Mouse (Mus musculus) E14TG2a.4 (cell line): ENCODE measurements around the gene Padi3.

ENCODE experiments used
- CTCF ChIP-seq: conservative IDR thresholded peaks from 2 replicates; pipeline ENCODE4 v1.5.1; 2014; ENCODE audit warnings: low read length
- NANOG ChIP-seq: IDR thresholded peaks from 2 replicates; pipeline ENCODE4 v1.6.1; 2014; ENCODE audit warnings: borderline replicate concordance, low read length, mixed read lengths
- POU5F1 ChIP-seq: IDR thresholded peaks from 2 replicates; pipeline ENCODE4 v1.6.1; 2014; ENCODE audit warnings: low read length, borderline replicate concordance

DNA sequence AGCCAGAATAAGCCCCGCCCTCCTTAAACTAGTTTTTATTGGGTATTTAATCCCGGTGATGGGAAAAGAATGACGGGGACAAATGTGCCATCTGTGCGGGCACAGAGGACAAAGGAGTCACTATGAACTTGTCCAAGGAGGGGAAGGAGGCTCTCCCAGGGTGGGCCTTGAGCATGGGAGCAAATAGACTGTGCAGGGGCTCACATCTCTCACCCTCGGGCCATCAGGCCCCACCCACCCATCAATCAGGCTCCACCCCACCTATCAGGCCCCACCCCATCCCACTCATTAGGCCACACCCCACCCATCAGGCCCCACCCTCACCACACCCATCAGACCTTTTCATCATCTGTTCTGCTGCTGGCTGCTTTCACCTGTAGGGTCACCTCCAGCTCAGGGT is 41.5 kb downstream of the Padi3 start:
- no peak for TF ChIP-seq CTCF
- TF ChIP-seq NANOG: no peak
- no peak for TF ChIP-seq POU5F1
